Mouse (Mus musculus): ENCODE results near the gene Adam10.

The Adam10 gene

GRCm38 (mm10) chr9:70675117-70675516, 3.7 kb upstream of the Adam10 start:
- no peak for DNase-seq

- no peak for DNase-seq
Observed at GRCm38 (mm10) chr9:70675961-70676360, 2.8 kb upstream of the Adam10 start.

GRCm38 (mm10) chr9:70679132-70680091, 615 bp downstream of the Adam10 start:
- DNase-seq, result peak; percentile 70

GRCm38 (mm10) chr9:70682202-70682601, 3.4 kb downstream of the Adam10 start:
- DNase-seq, result no peak

- no peak for DNase-seq
Observed at GRCm38 (mm10) chr9:70688301-70688968, 9.6 kb downstream of the Adam10 start.

GRCm38 (mm10) chr9:70689926-70690325, 11.1 kb downstream of the Adam10 start:
- DNase-seq, result no peak

- DNase-seq, result no peak
Observed at GRCm38 (mm10) chr9:70690579-70690978, 11.8 kb downstream of the Adam10 start.

GRCm38 (mm10) chr9:70691772-70692693, 13.2 kb downstream of the Adam10 start:
- DNase-seq, result no peak

GRCm38 (mm10) chr9:70695723-70696122, 16.9 kb downstream of the Adam10 start:
- no peak for DNase-seq

GRCm38 (mm10) chr9:70698090-70698489, 19.3 kb downstream of the Adam10 start:
- DNase-seq, result no peak

- DNase-seq, result no peak
Observed at GRCm38 (mm10) chr9:70703597-70704203, 24.9 kb downstream of the Adam10 start.

- DNase-seq, result no peak
Observed at GRCm38 (mm10) chr9:70706444-70706843, 27.6 kb downstream of the Adam10 start.

- no peak for DNase-seq
Observed at GRCm38 (mm10) chr9:70729544-70729943, 50.7 kb downstream of the Adam10 start.

- DNase-seq, result no peak
Observed at GRCm38 (mm10) chr9:70731079-70731478, 52.3 kb downstream of the Adam10 start.

GRCm38 (mm10) chr9:70733208-70733607, 54.4 kb downstream of the Adam10 start:
- no peak for DNase-seq

GRCm38 (mm10) chr9:70739998-70740397, 61.2 kb downstream of the Adam10 start:
- DNase-seq, result no peak

GRCm38 (mm10) chr9:70751504-70752222, 72.9 kb downstream of the Adam10 start:
- no peak for DNase-seq

- DNase-seq, result no peak
Observed at GRCm38 (mm10) chr9:70760974-70761373, 82.2 kb downstream of the Adam10 start.

- no peak for DNase-seq
Observed at GRCm38 (mm10) chr9:70775517-70775916, 96.7 kb downstream of the Adam10 start.

- peak; percentile 33 for DNase-seq
Observed at GRCm38 (mm10) chr9:70782191-70782590, 103.4 kb downstream of the Adam10 start.

- DNase-seq, result no peak
Observed at GRCm38 (mm10) chr9:70788705-70789104, 109.9 kb downstream of the Adam10 start.

- no peak for DNase-seq
Observed at GRCm38 (mm10) chr9:70790621-70791020, 111.8 kb downstream of the Adam10 start.

Data from cerebellum, adult 11-12 months (tissue).